Mouse (Mus musculus) CH12.LX (cell line): ENCODE data around the gene Itpk1. TPM values are rescaled to one million over a fixed set of nuclear protein-coding genes. Genes with fewer than 3 reads are reported as not detected.
A peak's percentile ranks its signal among the peaks of the same experiment; 100 is the strongest.

Experiments
- DNase-seq: peaks from one replicate; pipeline ENCODE4 v3.0.0-alpha.2; 2013; ENCODE audit errors: extremely low read depth
- H3K27ac ChIP-seq: 2 replicates; pipeline ENCODE4 v1.5.1; 2012; ENCODE audit warnings: low read depth, mild to moderate bottlenecking, control low read depth, moderate library complexity; ENCODE audit not compliant: insufficient read depth
- H3K27me3 ChIP-seq: replicated peaks from 2 replicates; pipeline ENCODE3; 2012; ENCODE audit warnings: inconsistent platforms
- H3K36me3 ChIP-seq, 2 experiments: replicated peaks in 1 of 2; 2 replicates each; pipeline versions ENCODE3 to v1.6.1; 2012; ENCODE audit warnings: inconsistent platforms in 1 of 2, low read length in 1 of 2, mild to moderate bottlenecking in 1 of 2, mixed read lengths in 1 of 2, moderate library complexity in 1 of 2; ENCODE audit not compliant: control insufficient read depth in 1 of 2, insufficient read depth in 1 of 2
- H3K4me1 ChIP-seq, 2 experiments: 2 replicates each; pipeline ENCODE4 v1.6.1; 2012; ENCODE audit warnings: inconsistent platforms in 1 of 2, moderate library complexity in 1 of 2; ENCODE audit not compliant: insufficient read depth in 2 of 2, control insufficient read depth in 1 of 2
- H3K4me2 ChIP-seq: 2 replicates; pipeline ENCODE4 v1.6.1; 2012; ENCODE audit warnings: low read depth, mild to moderate bottlenecking, control low read depth; ENCODE audit not compliant: poor library complexity, insufficient read depth, severe bottlenecking
- H3K4me3 ChIP-seq, 3 experiments: fragments of 150-350 bp in 1 of 3; sonication (generic) in 1 of 3; replicated peaks in 1 of 3; 2 replicates each; pipeline versions ENCODE3 to v1.5.1; 2011 to 2012; ENCODE audit warnings: low read depth in 2 of 3, low read length in 2 of 3, mild to moderate bottlenecking in 2 of 3, moderate library complexity in 2 of 3, control low read depth in 1 of 3, improper control_type of control experiment in 1 of 3, inconsistent platforms in 1 of 3, mixed read lengths in 1 of 3; ENCODE audit not compliant: poor library complexity in 1 of 3
- H3K79me2 ChIP-seq: replicated peaks from 2 replicates; pipeline ENCODE4 v1.6.1; 2012; ENCODE audit warnings: mild to moderate bottlenecking, moderate library complexity; ENCODE audit not compliant: control insufficient read depth, poor library complexity, insufficient read depth, severe bottlenecking; ENCODE audit errors: extremely low read depth
- H3K9ac ChIP-seq: 2 replicates; pipeline ENCODE4 v1.6.1; 2012; ENCODE audit warnings: low read depth, mild to moderate bottlenecking, control low read depth, moderate library complexity; ENCODE audit not compliant: insufficient read depth
- H3K9me3 ChIP-seq: replicated peaks from 2 replicates; pipeline ENCODE3; 2012; ENCODE audit warnings: low read length, inconsistent platforms, mixed read lengths
- BHLHE40 ChIP-seq: IDR thresholded peaks from 2 replicates; pipeline ENCODE4 v1.6.1; 2011; ENCODE audit warnings: mild to moderate bottlenecking, low read depth, low read length, improper control_type of control experiment
- CTCF ChIP-seq, 2 experiments: IDR thresholded peaks in 1 of 2; conservative IDR thresholded peaks in 1 of 2; 2 replicates each; pipeline ENCODE4 v1.5.1; 2011 to 2012; ENCODE audit warnings: low read depth in 2 of 2, low read length in 2 of 2, improper control_type of control experiment in 1 of 2, inconsistent platforms in 1 of 2, mild to moderate bottlenecking in 1 of 2, moderate library complexity in 1 of 2
- HCFC1 ChIP-seq: IDR thresholded peaks from 2 replicates; pipeline ENCODE4 v1.6.1; 2012; ENCODE audit warnings: low read depth, mild to moderate bottlenecking, inconsistent platforms, low read length, improper control_type of control experiment
- JUN ChIP-seq: IDR thresholded peaks from 2 replicates; pipeline ENCODE4 v1.6.1; 2011; ENCODE audit warnings: low read depth, mild to moderate bottlenecking, low read length, improper control_type of control experiment, moderate library complexity; ENCODE audit not compliant: insufficient read depth
- KAT2A ChIP-seq: IDR thresholded peaks from 2 replicates; pipeline ENCODE4 v1.6.1; 2012; ENCODE audit warnings: low read length, improper control_type of control experiment, inconsistent platforms; ENCODE audit not compliant: insufficient replicate concordance
- MAFK ChIP-seq: IDR thresholded peaks from 2 replicates; pipeline ENCODE4 v1.6.1; 2011; ENCODE audit warnings: low read length, improper control_type of control experiment; ENCODE audit not compliant: insufficient replicate concordance
- MEF2A ChIP-seq: IDR thresholded peaks from 2 replicates; pipeline ENCODE4 v1.6.1; 2014; ENCODE audit warnings: low read depth, mild to moderate bottlenecking, inconsistent platforms, low read length, improper control_type of control experiment, borderline replicate concordance
- MXI1 ChIP-seq: IDR thresholded peaks from 2 replicates; pipeline ENCODE4 v1.6.1; 2011; ENCODE audit warnings: mild to moderate bottlenecking, low read depth, low read length, improper control_type of control experiment
- NELFE ChIP-seq: IDR thresholded peaks from 2 replicates; pipeline ENCODE4 v1.6.1; 2011; ENCODE audit warnings: low read depth, low read length, improper control_type of control experiment
- NRF1 ChIP-seq: IDR thresholded peaks from 2 replicates; pipeline ENCODE4 v1.6.1; 2014; ENCODE audit warnings: low read depth, mild to moderate bottlenecking, inconsistent platforms, low read length, improper control_type of control experiment, moderate library complexity
- POLR2A ChIP-seq: IDR thresholded peaks from 2 replicates; pipeline ENCODE4 v1.6.1; 2011; ENCODE audit warnings: low read depth, mild to moderate bottlenecking, improper control_type of control experiment, low read length
- POLR2AphosphoS2 ChIP-seq: IDR thresholded peaks from 2 replicates; pipeline ENCODE4 v1.6.1; 2011; ENCODE audit warnings: low read depth, low read length, improper control_type of control experiment
- RAD21 ChIP-seq: IDR thresholded peaks from 2 replicates; pipeline ENCODE4 v1.6.1; 2011; ENCODE audit warnings: low read depth, mild to moderate bottlenecking, low read length, improper control_type of control experiment, moderate library complexity
- RCOR1 ChIP-seq: conservative IDR thresholded peaks from 2 replicates; pipeline ENCODE4 v1.6.1; 2012; ENCODE audit warnings: low read depth, mild to moderate bottlenecking, inconsistent platforms, low read length, improper control_type of control experiment
- SIN3A ChIP-seq: IDR thresholded peaks from 2 replicates; pipeline ENCODE4 v1.6.1; 2012; ENCODE audit warnings: low read length, improper control_type of control experiment, inconsistent platforms
- SMC3 ChIP-seq: IDR thresholded peaks from 2 replicates; pipeline ENCODE4 v1.6.1; 2011; ENCODE audit warnings: low read depth, low read length, improper control_type of control experiment
- TBP ChIP-seq: conservative IDR thresholded peaks from 2 replicates; pipeline ENCODE4 v1.6.1; 2011; ENCODE audit warnings: low read depth, low read length, improper control_type of control experiment
- ZC3H11A ChIP-seq: IDR thresholded peaks from 2 replicates; pipeline ENCODE4 v1.6.1; 2012; ENCODE audit warnings: low read depth, mild to moderate bottlenecking, inconsistent platforms, low read length, improper control_type of control experiment
- ZMIZ1 ChIP-seq: IDR thresholded peaks from 2 replicates; pipeline ENCODE4 v1.6.1; 2012; ENCODE audit warnings: low read depth, mild to moderate bottlenecking, inconsistent platforms, low read length, improper control_type of control experiment
- ZNF384 ChIP-seq: IDR thresholded peaks from 2 replicates; pipeline ENCODE4 v1.6.1; 2012; ENCODE audit warnings: low read depth, low read length, improper control_type of control experiment, inconsistent platforms
- dilution Hi-C: fragments of 300-500 bp; cut with MboI; formaldehyde crosslinking; loops from 2 replicates; pipeline ENCODE4 v1.14.3; 2020; ENCODE audit warnings: low sequenced_read_pairs; ENCODE audit not compliant: extremely low pct_unique_long_range_greater_than_20kb, extremely low pct_ligation_motif_present
- in situ Hi-C: fragments of 300-500 bp; cut with MboI; formaldehyde crosslinking; loops from 3 replicates; pipeline ENCODE4 v1.14.3; 2019; ENCODE audit warnings: low sequenced_read_pairs, low pct_ligation_motif_present, low pct_unique_long_range_greater_than_20kb, mixed read lengths
- polyA plus RNA-seq: library from polyadenylated mRNA; unstranded; fragments of >175 nt; gene quantifications from 2 replicates; pipeline ENCODE4 v1.2.1, GENCODE M21; 2012; ENCODE audit warnings: low read depth; ENCODE audit not compliant: insufficient read length
- total RNA-seq, 2 experiments: library from RNA; depleted of rRNA; stranded (reverse); fragments of 300-350 nt in 1 of 2; fragments of >200 nt in 1 of 2; gene quantifications; 2 replicates each; pipeline ENCODE4 v1.2.3; 2012 to 2014

Itpk1 gene
- total and polyA plus RNA-seq, 3 experiments, result 14.0 to 25.1 (median 19.2) TPM

- dilution Hi-C loops, result no loop called here
These were observed 21.9 kb downstream of the Itpk1 start for GRCm38 (mm10) chr12:102682722-102683299.

GRCm38 (mm10) chr12:102682085-102682484, 22.6 kb downstream of the Itpk1 start:
- no peaks in the 10 kb centered on the region for H3K27me3 ChIP-seq
- no peak for DNase-seq
- H3K9ac ChIP-seq, result no peak overlapping the region
- no peak overlapping the region for H3K4me3 ChIP-seq
- H3K9me3 ChIP-seq, result no peaks in the 10 kb centered on the region
- peaks cover 8 to 85% of the 10 kb centered on the region in 2 experiments for H3K4me1 ChIP-seq
- in situ Hi-C loops, result no loop called here
- dilution Hi-C loops, result no loop called here
- no peak for TF ChIP-seq TBP
- peaks cover 2 to 92% of the 10 kb centered on the region in 2 experiments for H3K36me3 ChIP-seq
- no peak overlapping the region for H3K27ac ChIP-seq
- no peak overlapping the region for H3K4me2 ChIP-seq
- H3K79me2 ChIP-seq, result peaks cover 5% of the 10 kb centered on the region; the same call in 1 of the 2 replicates

More at GRCm38 (mm10) chr12:102682722-102683299, 21.9 kb downstream of the Itpk1 start:
- no peaks in the 10 kb centered on the region for H3K9me3 ChIP-seq
- H3K27ac ChIP-seq, result no peak overlapping the region
- no peak overlapping the region for H3K4me2 ChIP-seq
- no peaks in the 10 kb centered on the region for H3K27me3 ChIP-seq
- peaks cover 8 to 80% of the 10 kb centered on the region in 2 experiments for H3K4me1 ChIP-seq
- no peak for TF ChIP-seq NRF1
- TF ChIP-seq HCFC1, result no peak
- TF ChIP-seq ZMIZ1, result no peak
- H3K4me3 ChIP-seq, result no peak overlapping the region
- no peak for DNase-seq
- H3K9ac ChIP-seq, result no peak overlapping the region
- in situ Hi-C loops, result no loop called here
- H3K79me2 ChIP-seq, result peaks cover 8% of the 10 kb centered on the region; the same call in 1 of the 2 replicates
- peaks cover 2 to 92% of the 10 kb centered on the region in 2 experiments for H3K36me3 ChIP-seq

GRCm38 (mm10) chr12:102681590-102681989, 23.1 kb downstream of the Itpk1 start:
- Histone ChIP-seq H3K9ac (no peak overlapping the region), H3K4me1 (peaks cover 8 to 85% of the 10 kb centered on the region in 2 experiments), H3K4me3 (no peak overlapping the region), H3K36me3 (peaks cover 2 to 92% of the 10 kb centered on the region in 2 experiments), H3K27ac (no peak overlapping the region), H3K9me3 (no peaks in the 10 kb centered on the region), H3K4me2 (no peak overlapping the region), H3K79me2 (peaks cover 5% of the 10 kb centered on the region; the same call in 1 of the 2 replicates), H3K27me3 (no peaks in the 10 kb centered on the region)
- dilution Hi-C loops, result no loop called here
- DNase-seq, result peak; percentile 56
- TF ChIP-seq POLR2AphosphoS2 (no peak), NELFE (no peak), KAT2A (no peak), MAFK (no peak), SMC3 (peak; percentile 87), CTCF (conservative IDR thresholded peaks at IDR 0.05 in 1 of 2, IDR thresholded peaks at IDR 0.05 in 1 of 2; ENCODE audit: low read depth in 2 of 2, low read length in 2 of 2) (peak; percentile 30 to 75; a peak in 3 of 4 replicates), BHLHE40 (no peak), RCOR1 (no peak), SIN3A (no peak), ZC3H11A (0 out of 2 replicates have a peak, but pooled peaks have one; percentile 2), RAD21 (peak; percentile 57), MXI1 (no peak), POLR2A (no peak), JUN (no peak), TBP (no peak), MEF2A (no peak), ZNF384 (no peak)
- in situ Hi-C loops, result no loop called here
